8 mouse cellular contexts compared by ENCODE assay signal in the genomic region with DNA sequence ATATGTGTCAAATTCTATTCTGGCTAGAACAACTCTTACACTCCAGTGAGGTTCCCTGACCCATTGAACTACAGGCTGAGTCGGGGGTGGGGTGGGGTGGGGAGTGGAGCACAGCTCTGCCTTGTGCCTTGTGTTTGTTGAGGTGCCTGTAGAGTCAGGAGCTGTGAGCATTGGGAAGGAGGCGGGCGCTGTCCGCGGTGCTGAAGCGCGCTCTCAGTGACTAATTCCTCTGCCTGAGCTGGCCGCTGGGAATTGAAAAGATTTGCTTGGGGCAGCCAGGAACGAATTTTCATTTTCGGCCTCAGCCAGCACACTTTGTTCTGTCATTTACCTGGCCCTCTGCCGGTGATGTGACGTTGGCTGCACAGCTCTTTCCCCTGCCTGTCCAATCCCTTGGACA. TPM values are rescaled to one million over a fixed set of nuclear protein-coding genes. Genes with fewer than 3 reads are reported as not detected.
DNase-seq lines count a peak whose midpoint lies in the region; ATAC-seq and TF ChIP-seq lines count a peak whose summit lies in the region.

No protein-coding gene starts in this region.

- TF ChIP-seq RAD21 in MEL (IDR thresholded peaks at IDR 0.05; ENCODE audit: low read depth, low read length) = no peak

- H3K9ac ChIP-seq in heart, embryonic 12.5 days = no peak overlapping the region
- H3K9ac ChIP-seq in MEL (ENCODE audit: control insufficient read depth, low read depth, low read length, poor library complexity, severe bottlenecking) = no peak overlapping the region

- no peaks in the 10 kb centered on the region for H3K36me3 ChIP-seq in heart, embryonic 12.5 days
- H3K36me3 ChIP-seq in MEL (ENCODE audit: control insufficient read depth in 1 of 2, insufficient read depth in 2 of 2, low read length in 2 of 2) (no peaks in the 10 kb centered on the region), myocyte (ENCODE audit: control insufficient read depth, insufficient read depth) (no peaks in the 10 kb centered on the region)

- no peak for ATAC-seq in heart, embryonic 12.5 days (ENCODE audit: insufficient number of reproducible peaks, low FRiP score)
- ATAC-seq in common myeloid progenitor, adult 5-6 weeks (replicated peaks; ENCODE audit: low read depth, poor library complexity, severe bottlenecking) = peak; percentile 76
- peak; percentile 38 to 65; a peak in 2 of 4 replicates for ATAC-seq in hematopoietic stem cell, adult 5-6 weeks (replicated peaks in 1 of 2; ENCODE audit: insufficient read depth in 1 of 2, low FRiP score in 2 of 2, low TSS enrichment in 1 of 2, low read depth in 1 of 2, poor library complexity in 2 of 2, severe bottlenecking in 2 of 2)

- no peak overlapping the region for H3K4me2 ChIP-seq in heart, embryonic 12.5 days
- no peak overlapping the region for H3K4me2 ChIP-seq in myocyte (ENCODE audit: low read depth)

- no peak overlapping the region for H3ac ChIP-seq in myocyte (ENCODE audit: control insufficient read depth, insufficient read length)

- no peak for TF ChIP-seq CTCF in MEL (IDR thresholded peaks at IDR 0.05 in 2 of 3, conservative IDR thresholded peaks at IDR 0.05 in 1 of 3; ENCODE audit: control insufficient read depth in 1 of 3, insufficient read depth in 1 of 3, low read depth in 2 of 3, low read length in 3 of 3, poor library complexity in 1 of 3, severe bottlenecking in 1 of 3)

- WGBS in heart, embryonic 12.5 days = 5% methylated on average over 12 of the region's 12 CpGs

- intact Hi-C loops in left cerebral cortex, postnatal 4 days (cut with DNase I) = loop anchor here (2.0 to 10.0 kb wide), 2 partner anchors 117 to 353 kb away; no protein-coding TSS in a partner anchor

- H3K4me3 ChIP-seq in heart, embryonic 12.5 days = no peak overlapping the region
- H3K4me3 ChIP-seq in MEL (ENCODE audit: control insufficient read depth in 1 of 2, insufficient read depth in 1 of 2, low read depth in 2 of 2, low read length in 2 of 2) = no peak overlapping the region
- H3K4me3 ChIP-seq in myocyte = no peak overlapping the region

- H3K4me1 ChIP-seq in heart, embryonic 12.5 days (replicated peaks) = no peaks in the 10 kb centered on the region
- no peaks in the 10 kb centered on the region for H3K4me1 ChIP-seq in MEL (ENCODE audit: control insufficient read depth in 1 of 2, insufficient read depth in 2 of 2, low read length in 2 of 2)

- TF ChIP-seq EP300 in MEL (IDR thresholded peaks at IDR 0.05; ENCODE audit: low read depth in 1 of 2, low read length in 2 of 2) = no peak

- H3K9me3 ChIP-seq in heart, embryonic 12.5 days (replicated peaks) = no peaks in the 10 kb centered on the region
- H3K9me3 ChIP-seq in MEL (replicated peaks; ENCODE audit: insufficient read depth, low read length) = no peaks in the 10 kb centered on the region

- H3K27me3 ChIP-seq in heart, embryonic 12.5 days (replicated peaks) = peaks cover 34% of the 10 kb centered on the region
- H3K27me3 ChIP-seq in MEL (ENCODE audit: control insufficient read depth in 1 of 2, insufficient read depth in 2 of 2, low read length in 2 of 2) (no peaks in the 10 kb centered on the region; a peak in 1 of 4 replicates), myocyte (ENCODE audit: control insufficient read depth, insufficient read depth, insufficient read length) (peaks cover 24% of the 10 kb centered on the region)

- DNase-seq in heart, adult 11 months = peak; percentile 93
- peak; percentile 72 for DNase-seq in MEL (ENCODE audit: low read depth, low spot score)
- peak; percentile 70 for DNase-seq in left cerebral cortex, postnatal 4 days
- DNase-seq in urinary bladder, adult 18-20 months (ENCODE audit: low spot score in 2 of 2) = peak; percentile 43 to 69

- H3K27ac ChIP-seq in heart, embryonic 12.5 days (ENCODE audit: poor library complexity, severe bottlenecking) = no peak overlapping the region
- no peak overlapping the region for H3K27ac ChIP-seq in MEL (ENCODE audit: control insufficient read depth, low read depth, low read length)

- H3K79me2 ChIP-seq in MEL (ENCODE audit: control insufficient read depth, insufficient read depth, low read length, poor library complexity) (no peaks in the 10 kb centered on the region), myocyte (ENCODE audit: control insufficient read depth, insufficient read depth) (no peaks in the 10 kb centered on the region)

- no peak for TF ChIP-seq POLR2A in MEL (IDR thresholded peaks at IDR 0.05; ENCODE audit: control insufficient read depth in 1 of 2, insufficient read depth in 1 of 2, low read depth in 1 of 2, low read length in 2 of 2, poor library complexity in 1 of 2)
- TF ChIP-seq POLR2A in myocyte (IDR thresholded peaks at IDR 0.05; ENCODE audit: insufficient read length, low read depth) = no peak

TF ChIP-seq in MEL, 35 proteins besides CTCF, POLR2A, EP300 and RAD21:
- TF ChIP-seq ZC3H11A (IDR thresholded peaks at IDR 0.05; ENCODE audit: low read depth, low read length) (no peak), POLR2AphosphoS5 (IDR thresholded peaks at IDR 0.05; ENCODE audit: borderline replicate concordance, low read depth, low read length) (no peak)

TF ChIP-seq in myocyte, 11 proteins besides CTCF, POLR2A, EP300 and RAD21:
- TF ChIP-seq POLR2AphosphoS2 (IDR thresholded peaks at IDR 0.05; ENCODE audit: insufficient read length, low read depth) = no peak
- no peak for TF ChIP-seq USF1 (IDR thresholded peaks at IDR 0.05; ENCODE audit: low read depth)
- no peak for TF ChIP-seq TCF12 (IDR thresholded peaks at IDR 0.05; ENCODE audit: insufficient read depth, poor library complexity, severe bottlenecking)
- peak; percentile 59 for TF ChIP-seq MAX (IDR thresholded peaks at IDR 0.05; ENCODE audit: low read depth)
- peak; percentile 92 for TF ChIP-seq REST (IDR thresholded peaks at IDR 0.05; ENCODE audit: insufficient read depth, insufficient read length)
- TF ChIP-seq SRF (IDR thresholded peaks at IDR 0.05; ENCODE audit: control insufficient read depth, insufficient read length, low read depth) = no peak
- no peak for TF ChIP-seq TCF3 (IDR thresholded peaks at IDR 0.05; ENCODE audit: insufficient read length, low read depth)
- TF ChIP-seq MYOG (IDR thresholded peaks at IDR 0.05; ENCODE audit: control insufficient read depth in 1 of 3, insufficient read depth in 1 of 3, insufficient read length in 2 of 3, low read depth in 2 of 3) = no peak
- no peak for TF ChIP-seq CEBPB (IDR thresholded peaks at IDR 0.05; ENCODE audit: insufficient read depth, poor library complexity, severe bottlenecking)
- no peak for TF ChIP-seq E2F4 (IDR thresholded peaks at IDR 0.05; ENCODE audit: insufficient read depth)
- TF ChIP-seq MYOD1 (IDR thresholded peaks at IDR 0.05; ENCODE audit: control insufficient read depth in 1 of 3, insufficient read length in 2 of 3, low read depth in 2 of 3) = no peak

RNA-seq across cellular contexts. Expression of a gene that starts 25.7 kb away (rescaled TPM):
- polyA plus RNA-seq in heart, embryonic 12.5 days (2016; fragmentation: Nextera tagmentation; extraction: Ambion mirVana) = 5.6 and 5.8 TPM in 2 replicates
- 5.5 and 5.6 TPM in 2 replicates for total RNA-seq in MEL (2012; rRNA removed)
- polyA plus RNA-seq in MEL (2012; ENCODE audit: insufficient read depth in 1 of 2, insufficient read length in 2 of 2, low read depth in 1 of 2, low replicate concordance in 2 of 2, missing spikeins in 1 of 2) (1 to 10 TPM in 1 of 2 experiments, not detected in 1; 9.2 TPM), myocyte (2012; fragmentation: generic; extraction: Trizol) (0.78 TPM)
- total RNA-seq in common myeloid progenitor, adult 5-6 weeks (2017) = 6.1 and 9.2 TPM in 2 replicates
- total RNA-seq in hematopoietic stem cell, adult 5-6 weeks (2017) = 9.3 and 14.1 TPM in 2 replicates
- total RNA-seq in left cerebral cortex, postnatal 4 days (2021) = 10 to 100 TPM; 29.2 to 30.8 TPM
